Mouse (Mus musculus): ENCODE results near the gene Tbc1d5. TPM values are rescaled to one million over a fixed set of nuclear protein-coding genes. Genes with fewer than 3 reads are reported as not detected.
A peak's percentile ranks its signal among the peaks of the same experiment; 100 is the strongest.

The Tbc1d5 gene
- polyA plus RNA-seq, 1 experiment from 2014 or later: 10.5 TPM

- Histone ChIP-seq H3K9me3 (no peaks in the 10 kb centered on the region), H3K27me3 (replicated peaks) (no peaks in the 10 kb centered on the region), H3K9ac (peak overlapping the region; percentile 96), H3K27ac (peak overlapping the region; percentile 99), H3K4me3 (replicated peaks) (peak overlapping the region; percentile 77), H3K4me1 (replicated peaks) (0 out of 2 replicates have a peak, but pooled peaks cover 5% of the 10 kb centered on the region), H3K36me3 (no peaks in the 10 kb centered on the region), H3K4me2 (replicated peaks) (peak overlapping the region; percentile 74)
- under 1% methylated on average over 56 of the region's 59 CpGs for WGBS
- ATAC-seq: peak; percentile 87
Observed at GRCm38 (mm10) chr17:51178491-51179194, 509 bp downstream of the Tbc1d5 start.

DNA sequence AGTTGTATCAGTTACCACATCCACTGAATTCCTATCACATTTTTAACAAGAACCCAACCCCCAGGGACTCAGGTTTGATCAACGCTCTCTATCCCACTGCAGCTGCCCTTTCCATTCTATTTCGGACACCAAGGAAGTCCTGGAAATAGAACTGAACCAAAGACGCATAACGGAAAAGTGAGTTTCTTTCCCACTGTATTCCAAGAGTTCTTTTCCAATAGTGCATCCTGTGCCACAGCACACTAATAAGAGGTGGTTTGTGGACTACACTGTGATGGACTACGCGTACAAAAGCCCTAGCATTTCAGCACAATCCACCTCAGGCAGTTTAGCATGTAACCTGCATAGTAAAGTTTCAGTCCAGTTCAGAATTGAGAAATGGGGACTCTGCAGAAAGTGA is 1.2 kb downstream of the Tbc1d5 start:
- Histone ChIP-seq H3K4me2 (replicated peaks) (peak overlapping the region; percentile 74), H3K27ac (peak overlapping the region; percentile 99; the same call in 1 of the 2 replicates), H3K9ac (peak overlapping the region; percentile 96), H3K4me1 (replicated peaks) (0 out of 2 replicates have a peak, but pooled peaks cover 5% of the 10 kb centered on the region), H3K27me3 (replicated peaks) (no peaks in the 10 kb centered on the region), H3K36me3 (no peaks in the 10 kb centered on the region), H3K9me3 (no peaks in the 10 kb centered on the region), H3K4me3 (replicated peaks) (peak overlapping the region; percentile 77)
- 52% methylated on average over 6 of the region's 6 CpGs for WGBS
- ATAC-seq: no peak

- H3K36me3 ChIP-seq: no peaks in the 10 kb centered on the region
- no peak overlapping the region for H3K27ac ChIP-seq
- WGBS: 83% methylated on average over 1 of the region's 1 CpGs
- H3K9me3 ChIP-seq: no peaks in the 10 kb centered on the region
- H3K9ac ChIP-seq: no peak overlapping the region
- peak; percentile 60; the same call in 1 of the 2 replicates for ATAC-seq
- no peak overlapping the region for H3K4me2 ChIP-seq (replicated peaks)
- H3K27me3 ChIP-seq (replicated peaks): no peaks in the 10 kb centered on the region
- H3K4me1 ChIP-seq (replicated peaks): no peaks in the 10 kb centered on the region
- no peak overlapping the region for H3K4me3 ChIP-seq (replicated peaks)
Observed at GRCm38 (mm10) chr17:51172332-51172731, 6.8 kb downstream of the Tbc1d5 start.

DNA sequence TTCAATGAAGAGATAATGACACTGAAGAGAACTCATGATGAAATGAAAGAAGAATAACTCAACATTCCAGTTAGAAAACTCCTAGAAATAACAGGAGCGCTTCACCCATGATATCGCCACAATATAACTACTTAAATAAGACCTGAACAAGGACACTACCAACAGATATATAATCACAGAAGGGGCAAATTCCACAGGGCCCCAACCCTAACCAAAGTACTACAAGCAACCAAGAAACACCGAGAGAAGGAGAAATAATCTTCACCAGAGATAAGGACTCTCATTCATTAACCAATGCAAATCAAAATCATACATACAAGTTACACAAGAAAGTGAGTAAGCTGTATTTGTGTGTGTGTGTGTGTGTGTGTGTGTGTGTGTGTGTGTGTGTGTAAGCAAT is 7.6 kb downstream of the Tbc1d5 start:
- WGBS: 80% methylated on average over 3 of the region's 3 CpGs
- Histone ChIP-seq H3K9me3 (no peaks in the 10 kb centered on the region), H3K27me3 (replicated peaks) (no peaks in the 10 kb centered on the region), H3K9ac (no peak overlapping the region), H3K4me3 (replicated peaks) (no peak overlapping the region), H3K4me2 (replicated peaks) (no peak overlapping the region), H3K4me1 (replicated peaks) (no peaks in the 10 kb centered on the region), H3K36me3 (no peaks in the 10 kb centered on the region), H3K27ac (no peak overlapping the region)
- ATAC-seq: peak; percentile 86

- H3K4me1 ChIP-seq (replicated peaks): no peaks in the 10 kb centered on the region
- no peak overlapping the region for H3K9ac ChIP-seq
- H3K27ac ChIP-seq: no peak overlapping the region
- H3K27me3 ChIP-seq (replicated peaks): no peaks in the 10 kb centered on the region
- H3K4me2 ChIP-seq (replicated peaks): no peak overlapping the region
- no peak overlapping the region for H3K4me3 ChIP-seq (replicated peaks)
- ATAC-seq: no peak
- WGBS: 77% methylated on average over 4 of the region's 4 CpGs
- no peaks in the 10 kb centered on the region for H3K9me3 ChIP-seq
- no peaks in the 10 kb centered on the region for H3K36me3 ChIP-seq
Observed at GRCm38 (mm10) chr17:51169911-51170310, 9.2 kb downstream of the Tbc1d5 start.

- no peak overlapping the region for H3K4me3 ChIP-seq (replicated peaks)
- H3K4me2 ChIP-seq (replicated peaks): no peak overlapping the region
- H3K9ac ChIP-seq: no peak overlapping the region
- no peaks in the 10 kb centered on the region for H3K36me3 ChIP-seq
- no peak for ATAC-seq
- no peaks in the 10 kb centered on the region for H3K27me3 ChIP-seq (replicated peaks)
- H3K9me3 ChIP-seq: no peaks in the 10 kb centered on the region
- H3K4me1 ChIP-seq (replicated peaks): no peaks in the 10 kb centered on the region
- no peak overlapping the region for H3K27ac ChIP-seq
Observed at GRCm38 (mm10) chr17:51162366-51162765, 16.8 kb downstream of the Tbc1d5 start.

DNA sequence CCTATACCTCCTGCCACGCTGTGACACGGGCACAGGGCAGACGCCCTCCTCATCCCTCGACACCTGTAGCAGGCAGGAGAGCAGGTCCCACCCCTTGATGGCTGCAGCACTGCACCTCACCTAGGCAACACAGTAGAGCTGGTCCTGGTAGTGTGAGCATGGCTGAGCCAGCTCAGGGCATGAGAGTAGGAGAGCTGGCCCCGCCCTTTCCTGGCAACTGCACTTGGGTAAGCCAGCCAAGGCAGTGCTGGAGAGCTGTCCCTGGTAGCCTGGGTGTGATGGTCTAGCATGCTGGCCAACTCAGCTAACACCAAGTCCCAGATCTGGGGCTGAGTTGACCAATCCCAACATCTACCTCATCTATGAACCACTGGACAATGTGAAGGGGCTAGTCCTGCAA is 19.9 kb downstream of the Tbc1d5 start:
- no peaks in the 10 kb centered on the region for H3K27me3 ChIP-seq (replicated peaks)
- H3K36me3 ChIP-seq: no peaks in the 10 kb centered on the region
- ATAC-seq: 0 out of 2 replicates have a peak, but pooled peaks have one; percentile 28
- H3K9me3 ChIP-seq: no peaks in the 10 kb centered on the region
- H3K9ac ChIP-seq: no peak overlapping the region
- H3K27ac ChIP-seq: no peak overlapping the region
- 89% methylated on average over 5 of the region's 5 CpGs for WGBS
- H3K4me2 ChIP-seq (replicated peaks): no peak overlapping the region
- H3K4me1 ChIP-seq (replicated peaks): no peaks in the 10 kb centered on the region
- H3K4me3 ChIP-seq (replicated peaks): no peak overlapping the region

DNA sequence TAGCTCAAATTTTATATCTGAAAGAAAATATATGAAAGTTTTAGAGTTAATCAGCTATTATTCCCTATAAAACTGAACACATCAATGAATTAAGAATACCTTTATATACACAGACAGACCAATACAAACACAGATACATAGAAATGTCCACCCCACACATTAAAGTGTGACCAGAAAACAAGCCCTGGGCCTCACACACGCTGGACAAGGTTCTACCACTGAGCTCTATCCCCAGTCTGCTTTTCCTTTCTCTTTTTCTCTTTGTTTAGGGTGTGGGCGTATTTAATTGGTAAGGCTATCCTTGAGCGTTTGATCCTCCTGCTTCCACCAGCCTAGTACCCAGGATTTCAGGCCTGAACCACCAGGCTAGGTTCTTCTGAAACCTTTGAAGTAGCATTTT is 28.2 kb downstream of the Tbc1d5 start:
- no peaks in the 10 kb centered on the region for H3K9me3 ChIP-seq
- H3K4me2 ChIP-seq (replicated peaks): no peak overlapping the region
- no peaks in the 10 kb centered on the region for H3K36me3 ChIP-seq
- H3K9ac ChIP-seq: no peak overlapping the region
- ATAC-seq: no peak
- no peak overlapping the region for H3K27ac ChIP-seq
- H3K27me3 ChIP-seq (replicated peaks): no peaks in the 10 kb centered on the region
- 68% methylated on average over 3 of the region's 3 CpGs for WGBS
- H3K4me3 ChIP-seq (replicated peaks): no peak overlapping the region
- H3K4me1 ChIP-seq (replicated peaks): no peaks in the 10 kb centered on the region

GRCm38 (mm10) chr17:51144983-51145382 is 34.2 kb downstream of the Tbc1d5 start:
- H3K9ac ChIP-seq: no peak overlapping the region
- H3K4me2 ChIP-seq (replicated peaks): no peak overlapping the region
- H3K4me1 ChIP-seq (replicated peaks): no peaks in the 10 kb centered on the region
- H3K27me3 ChIP-seq (replicated peaks): no peaks in the 10 kb centered on the region
- H3K4me3 ChIP-seq (replicated peaks): no peak overlapping the region
- no peak overlapping the region for H3K27ac ChIP-seq
- H3K9me3 ChIP-seq: no peaks in the 10 kb centered on the region
- peak; percentile 86 for ATAC-seq
- H3K36me3 ChIP-seq: no peaks in the 10 kb centered on the region
- 77% methylated on average over 4 of the region's 4 CpGs for WGBS

DNA sequence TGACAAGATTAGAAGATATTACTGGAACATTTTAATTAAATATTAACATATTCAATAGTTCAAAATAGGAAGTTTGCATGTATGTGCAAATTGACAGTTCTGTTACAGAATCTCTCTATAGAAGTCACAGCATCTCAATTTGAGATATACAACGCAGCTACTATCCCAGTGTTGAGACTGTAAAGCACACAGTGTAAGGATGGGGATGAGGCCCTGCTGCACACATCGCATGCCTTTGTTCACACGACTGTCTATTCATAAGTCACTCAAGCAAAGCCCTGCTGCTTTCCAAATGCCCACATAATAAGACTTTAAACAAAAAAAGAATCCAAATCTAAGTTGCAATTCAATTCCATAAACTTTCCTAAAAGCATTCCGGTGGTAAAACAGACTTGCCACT is 37.1 kb downstream of the Tbc1d5 start:
- no peaks in the 10 kb centered on the region for H3K36me3 ChIP-seq
- ATAC-seq: no peak
- H3K27me3 ChIP-seq (replicated peaks): no peaks in the 10 kb centered on the region
- H3K4me1 ChIP-seq (replicated peaks): no peaks in the 10 kb centered on the region
- H3K9ac ChIP-seq: no peak overlapping the region
- whole genome bisulfite sequencing: 71% methylated on average over 4 of the region's 4 CpGs
- H3K4me3 ChIP-seq (replicated peaks): no peak overlapping the region
- no peaks in the 10 kb centered on the region for H3K9me3 ChIP-seq
- no peak overlapping the region for H3K27ac ChIP-seq
- no peak overlapping the region for H3K4me2 ChIP-seq (replicated peaks)

- no peaks in the 10 kb centered on the region for H3K9me3 ChIP-seq
- no peak overlapping the region for H3K4me3 ChIP-seq (replicated peaks)
- ATAC-seq: no peak
- H3K4me1 ChIP-seq (replicated peaks): no peaks in the 10 kb centered on the region
- H3K9ac ChIP-seq: no peak overlapping the region
- no peaks in the 10 kb centered on the region for H3K36me3 ChIP-seq
- no peak overlapping the region for H3K27ac ChIP-seq
- WGBS: 52% methylated on average over 2 of the region's 2 CpGs
- no peak overlapping the region for H3K4me2 ChIP-seq (replicated peaks)
- no peaks in the 10 kb centered on the region for H3K27me3 ChIP-seq (replicated peaks)
Observed at GRCm38 (mm10) chr17:51111194-51111593, 68.0 kb downstream of the Tbc1d5 start.

- no peak for ATAC-seq
- WGBS: 83% methylated on average over 1 of the region's 1 CpGs
Observed at GRCm38 (mm10) chr17:51104294-51104693, 74.9 kb downstream of the Tbc1d5 start.

DNA sequence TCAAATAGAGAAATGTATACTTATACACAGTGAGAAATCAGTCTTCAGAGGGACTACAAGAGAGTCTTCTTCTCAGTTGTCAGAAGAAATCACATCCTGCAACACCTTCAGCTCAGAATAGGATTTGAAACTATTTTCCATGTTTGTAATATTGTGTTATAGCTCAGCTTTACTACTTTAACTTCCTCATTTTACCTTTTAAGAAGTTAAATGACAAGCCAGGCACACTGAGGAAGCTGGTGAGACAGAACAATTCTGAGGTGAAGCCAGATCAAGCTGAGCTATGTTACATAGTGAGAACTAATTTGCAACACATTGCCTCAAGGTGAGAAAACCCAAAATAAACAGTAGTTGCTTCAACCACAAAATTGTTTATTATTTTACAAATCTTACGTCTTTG is 135.3 kb downstream of the Tbc1d5 start:
- H3K4me1 ChIP-seq (replicated peaks): no peaks in the 10 kb centered on the region
- H3K4me2 ChIP-seq (replicated peaks): no peak overlapping the region
- H3K27me3 ChIP-seq (replicated peaks): no peaks in the 10 kb centered on the region
- H3K27ac ChIP-seq: no peak overlapping the region
- H3K9ac ChIP-seq: no peak overlapping the region
- H3K4me3 ChIP-seq (replicated peaks): no peak overlapping the region
- no peaks in the 10 kb centered on the region for H3K9me3 ChIP-seq
- no peak for ATAC-seq
- WGBS: 73% methylated on average over 1 of the region's 1 CpGs
- no peaks in the 10 kb centered on the region for H3K36me3 ChIP-seq

More at GRCm38 (mm10) chr17:51104294-51104693, 74.9 kb downstream of the Tbc1d5 start:
- H3K27me3 ChIP-seq (replicated peaks): no peaks in the 10 kb centered on the region
- H3K36me3 ChIP-seq: no peaks in the 10 kb centered on the region
- no peak overlapping the region for H3K4me3 ChIP-seq (replicated peaks)
- no peak overlapping the region for H3K9ac ChIP-seq
- no peaks in the 10 kb centered on the region for H3K4me1 ChIP-seq (replicated peaks)
- no peak overlapping the region for H3K4me2 ChIP-seq (replicated peaks)
- H3K27ac ChIP-seq: no peak overlapping the region
- no peaks in the 10 kb centered on the region for H3K9me3 ChIP-seq
